Mouse (Mus musculus): ENCODE measurements around the gene Ammecr1.

GRCm38 (mm10) chrX:142916719-142917118, 49.8 kb downstream of the Ammecr1 start:
- TF ChIP-seq POLR2A (IDR thresholded peaks at IDR 0.05; ENCODE audit: low read depth, low read length) (no peak), CTCF (conservative IDR thresholded peaks at IDR 0.05; ENCODE audit: insufficient read depth, insufficient read length, low read depth, low read length) (no peak)
